Mouse (Mus musculus) cerebellum, adult 9-11 months (tissue): ENCODE results near the gene Ap5z1.

Source experiments
- DNase-seq: peaks from one replicate; pipeline ENCODE4 v3.0.0; 2022

Ap5z1 gene

GRCm38 (mm10) chr5:142524711-142525464 is 61.1 kb downstream of the Ap5z1 start:
- DNase-seq: no peak
